Mouse (Mus musculus) heart, postnatal 0 days (tissue): ENCODE data around the gene Pde1a. TPM values are rescaled to one million over a fixed set of nuclear protein-coding genes. Genes with fewer than 3 reads are reported as not detected.

ENCODE experiments used
- ATAC-seq: fragments of 200-750 bp; cut with Nextera tagmentation; 2 replicates; pipeline ENCODE4 v1.8.0; 2017; ENCODE audit warnings: low read depth, moderate number of reproducible peaks, moderate library complexity; ENCODE audit not compliant: insufficient read depth
- DNase-seq: peaks from one replicate; pipeline ENCODE4 v3.0.0-alpha.2; 2016; ENCODE audit warnings: low spot score
- H3K27ac ChIP-seq: fragments of 300-500 bp; sonication (generic); 2 replicates; pipeline ENCODE4 v1.5.1; 2014; ENCODE audit warnings: low read depth, mild to moderate bottlenecking
- H3K27me3 ChIP-seq: fragments of 300-500 bp; sonication (generic); 2 replicates; pipeline ENCODE4 v1.6.1; 2014; ENCODE audit warnings: low read length, mixed read lengths; ENCODE audit not compliant: control insufficient read depth, insufficient read depth
- H3K36me3 ChIP-seq: fragments of 300-500 bp; sonication (generic); replicated peaks from 2 replicates; pipeline ENCODE4 v1.6.1; 2014; ENCODE audit warnings: low read length, mixed read lengths; ENCODE audit not compliant: control insufficient read depth, insufficient read depth
- H3K4me1 ChIP-seq: fragments of 300-500 bp; sonication (generic); 2 replicates; pipeline ENCODE4 v1.6.1; 2014; ENCODE audit warnings: antibody characterized with exemption; ENCODE audit not compliant: control insufficient read depth, insufficient read depth
- H3K4me2 ChIP-seq: fragments of 300-500 bp; sonication (generic); 2 replicates; pipeline ENCODE4 v1.6.1; 2014; ENCODE audit warnings: low read depth, mild to moderate bottlenecking, low read length, moderate library complexity
- H3K4me3 ChIP-seq: fragments of 300-500 bp; sonication (generic); 2 replicates; pipeline ENCODE4 v1.5.1; 2014; ENCODE audit warnings: low read depth, low read length
- H3K9ac ChIP-seq: fragments of 300-500 bp; sonication (generic); replicated peaks from 2 replicates; pipeline ENCODE4 v1.6.1; 2014; ENCODE audit warnings: low read depth, low read length, mixed read lengths
- H3K9me3 ChIP-seq: fragments of 300-500 bp; sonication (generic); replicated peaks from 2 replicates; pipeline ENCODE4 v1.6.1; 2016; ENCODE audit warnings: low read length; ENCODE audit not compliant: control insufficient read depth
- CTCF ChIP-seq: IDR thresholded peaks from 2 replicates; pipeline ENCODE4 v1.5.1; 2016; ENCODE audit warnings: antibody characterized with exemption, control low read depth, low read depth
- EP300 ChIP-seq: IDR thresholded peaks from 2 replicates; pipeline ENCODE4 v1.6.1; 2016; ENCODE audit warnings: antibody characterized with exemption, low read depth
- WGBS: fragments of 180-500 bp; shearing (Covaris S2); extraction: QIAGEN DNeasy Blood & Tissue Kit; methylation state at CpG from one replicate; pipeline ENCODE4 v1.1.7; 2014; 5-methylcytosine and 5-hydroxymethylcytosine counted together
- polyA plus RNA-seq: library from polyadenylated mRNA; unstranded; fragments of >200 nt; fragmentation: Nextera tagmentation; extraction: Ambion mirVana; gene quantifications from 2 replicates; pipeline ENCODE4 v1.2.1, GENCODE M21; 2015
- total RNA-seq: library from RNA; depleted of rRNA; stranded (reverse); fragments of >200 nt; gene quantifications from 2 replicates; pipeline ENCODE4 v1.2.3, GENCODE M21; 2014; ENCODE audit warnings: low replicate concordance

The Pde1a gene
- total and polyA plus RNA-seq, 2 experiments from 2014 or later: 7.6 to 12.9 TPM

DNA sequence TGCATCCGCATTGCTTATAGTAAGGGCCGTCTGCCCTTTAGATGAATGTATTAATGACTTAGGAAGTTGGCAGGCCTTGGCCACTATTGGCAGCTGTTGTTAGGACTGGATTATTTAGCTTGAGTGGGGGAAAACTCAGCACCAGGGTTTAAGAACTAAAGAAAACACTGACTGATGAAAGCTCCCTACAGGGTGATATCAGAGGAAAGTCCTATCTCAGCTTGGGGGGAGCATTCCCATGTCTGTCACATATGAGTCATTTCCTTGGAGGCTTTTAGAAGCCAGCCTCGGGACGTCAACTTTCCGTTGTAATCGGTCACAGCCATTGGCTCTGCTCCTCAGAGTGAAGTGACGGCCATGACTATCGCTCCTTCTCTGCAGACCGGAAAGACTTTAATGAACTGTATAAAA, 146.0 kb downstream of the Pde1a start:
- WGBS: 15% methylated on average over 9 of the region's 9 CpGs
- TF ChIP-seq EP300 (no peak), CTCF (no peak)
- Histone ChIP-seq H3K27ac (no peak overlapping the region), H3K9ac (no peak overlapping the region), H3K9me3 (no peaks in the 10 kb centered on the region), H3K36me3 (no peaks in the 10 kb centered on the region), H3K4me1 (no peaks in the 10 kb centered on the region), H3K4me3 (no peak overlapping the region), H3K27me3 (no peaks in the 10 kb centered on the region), H3K4me2 (peak overlapping the region; percentile 2; the same call in 1 of the 2 replicates)
- ATAC-seq (peak; percentile 83), DNase-seq (peak; percentile 75)

DNA sequence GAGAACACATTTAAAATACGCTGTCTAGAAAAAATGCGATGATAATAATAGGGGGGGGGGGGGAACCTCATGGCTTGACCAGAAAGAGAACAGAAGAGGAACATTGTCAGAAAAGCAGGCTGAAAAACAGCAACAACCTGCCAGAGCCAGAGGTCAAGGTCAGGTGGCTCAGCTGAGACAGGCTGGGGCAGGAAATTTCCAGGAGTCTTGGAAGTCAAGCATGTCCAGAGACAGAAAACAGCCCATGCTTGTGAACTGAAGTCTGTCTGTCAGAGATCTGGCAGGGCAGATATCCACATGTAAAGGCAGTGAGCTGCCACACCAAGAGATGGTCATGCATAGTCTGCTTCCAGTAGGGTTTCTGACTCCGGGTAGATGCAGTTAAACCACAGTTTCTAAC, 147.5 kb downstream of the Pde1a start:
- 89% methylated on average over 3 of the region's 3 CpGs for WGBS
- no peak overlapping the region for H3K27ac ChIP-seq

DNA sequence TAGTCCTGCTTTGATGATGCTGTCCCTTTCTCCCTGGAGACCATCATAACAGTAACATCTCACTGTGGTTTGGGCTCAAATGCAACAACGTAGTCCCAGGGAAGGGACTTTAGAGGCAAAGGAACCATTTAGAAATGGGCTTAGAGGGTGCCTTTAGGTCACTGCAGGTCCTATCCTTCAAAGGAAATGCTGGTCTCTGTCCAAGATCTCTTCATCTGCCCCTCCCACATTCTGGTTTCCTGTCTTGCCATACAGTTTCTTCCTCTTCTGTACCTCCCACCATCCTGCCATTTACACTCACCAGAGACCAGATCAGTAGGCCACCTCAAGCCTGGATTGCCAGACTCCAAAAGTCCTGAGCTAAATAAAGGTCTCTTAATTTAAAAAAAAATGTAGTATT, 150.3 kb downstream of the Pde1a start:
- no peak for DNase-seq
- Histone ChIP-seq H3K4me3 (no peak overlapping the region), H3K4me2 (no peak overlapping the region), H3K27me3 (no peaks in the 10 kb centered on the region), H3K27ac (no peak overlapping the region), H3K36me3 (no peaks in the 10 kb centered on the region), H3K9ac (no peak overlapping the region), H3K4me1 (0 out of 2 replicates have a peak, but pooled peaks cover 4% of the 10 kb centered on the region), H3K9me3 (no peaks in the 10 kb centered on the region)
- WGBS: 70% methylated on average over 1 of the region's 1 CpGs
- no peak for ATAC-seq
- TF ChIP-seq EP300: no peak
- no peak for TF ChIP-seq CTCF

More for the DNA sequence above, 147.5 kb downstream of the Pde1a start:
- Histone ChIP-seq H3K36me3 (no peaks in the 10 kb centered on the region), H3K9me3 (no peaks in the 10 kb centered on the region), H3K4me3 (no peak overlapping the region), H3K4me1 (0 out of 2 replicates have a peak, but pooled peaks cover 4% of the 10 kb centered on the region), H3K9ac (no peak overlapping the region), H3K4me2 (no peak overlapping the region), H3K27me3 (no peaks in the 10 kb centered on the region)
- no peak for DNase-seq
- no peak for ATAC-seq
- TF ChIP-seq CTCF: no peak
- TF ChIP-seq EP300: no peak

DNA sequence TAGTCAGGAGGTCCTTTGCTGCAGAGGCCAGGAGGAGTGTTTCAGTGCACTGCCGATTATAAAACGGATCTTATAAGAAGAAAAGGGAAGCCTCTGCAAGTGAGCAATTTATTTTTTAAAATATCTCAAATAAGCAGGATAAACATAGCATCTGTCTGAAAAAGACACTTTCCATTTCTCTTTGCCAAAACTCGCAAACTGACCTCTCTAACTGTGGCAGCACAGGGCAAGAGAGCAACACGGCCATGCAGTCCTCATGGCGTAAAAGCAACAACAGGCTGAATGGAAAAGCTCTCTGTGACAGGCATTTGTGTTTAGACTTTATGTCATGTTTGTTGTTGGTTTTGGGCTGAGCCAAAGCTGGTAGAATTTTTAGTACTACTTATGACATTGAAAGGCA, 152.0 kb downstream of the Pde1a start:
- no peak for DNase-seq
- Histone ChIP-seq H3K4me1 (0 out of 2 replicates have a peak, but pooled peaks cover 4% of the 10 kb centered on the region), H3K36me3 (no peaks in the 10 kb centered on the region), H3K4me3 (no peak overlapping the region), H3K4me2 (no peak overlapping the region), H3K9me3 (no peaks in the 10 kb centered on the region), H3K27me3 (no peaks in the 10 kb centered on the region), H3K9ac (no peak overlapping the region), H3K27ac (no peak overlapping the region)
- 38% methylated on average over 5 of the region's 5 CpGs for WGBS
- TF ChIP-seq CTCF: no peak
- ATAC-seq: no peak

DNA sequence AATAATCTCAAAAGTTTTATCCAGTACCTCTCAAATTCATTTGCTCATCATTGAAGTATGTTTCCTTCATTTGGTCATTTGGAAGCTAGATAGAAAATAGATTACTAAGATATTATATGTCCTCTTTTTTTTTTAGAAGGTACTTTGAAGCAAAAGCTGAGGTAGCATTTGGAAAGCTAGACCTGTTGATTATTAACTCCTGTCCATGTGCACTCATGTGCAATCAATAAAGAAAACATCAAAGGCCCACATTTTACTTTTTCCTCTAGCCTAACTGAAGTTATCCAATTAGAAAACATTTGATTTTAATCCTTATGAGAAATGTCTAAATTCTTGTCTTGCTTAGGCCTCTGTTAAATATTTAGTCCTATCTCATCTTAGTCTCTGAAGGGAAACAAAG, 153.3 kb downstream of the Pde1a start:
- Histone ChIP-seq H3K4me2 (no peak overlapping the region), H3K9me3 (no peaks in the 10 kb centered on the region), H3K27me3 (no peaks in the 10 kb centered on the region), H3K4me3 (no peak overlapping the region), H3K36me3 (no peaks in the 10 kb centered on the region), H3K9ac (no peak overlapping the region), H3K4me1 (0 out of 2 replicates have a peak, but pooled peaks cover 4% of the 10 kb centered on the region), H3K27ac (no peak overlapping the region)
- TF ChIP-seq CTCF (no peak), EP300 (no peak)
- no peak for ATAC-seq
- no peak for DNase-seq

DNA sequence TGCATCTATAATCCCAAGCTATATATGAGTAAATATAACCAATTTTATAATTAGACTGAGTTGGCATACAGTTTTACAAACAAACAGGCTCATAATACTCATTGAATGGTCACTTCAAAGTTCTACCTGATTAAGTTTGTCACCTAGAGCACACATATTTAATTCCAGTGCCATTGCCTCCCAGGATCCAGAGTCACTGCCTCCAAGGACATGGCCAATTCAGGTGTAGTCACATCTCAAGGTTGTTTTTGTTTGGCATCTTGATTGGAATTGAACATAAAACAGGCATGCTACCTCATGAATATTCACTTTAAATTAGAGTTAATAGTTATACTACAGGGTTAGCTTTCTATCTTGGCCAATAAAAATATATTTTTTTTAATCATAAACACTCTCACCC, 157.0 kb downstream of the Pde1a start:
- ATAC-seq: no peak
- no peak for DNase-seq
- TF ChIP-seq CTCF (no peak), EP300 (no peak)
- Histone ChIP-seq H3K9me3 (no peaks in the 10 kb centered on the region), H3K4me3 (no peak overlapping the region), H3K27ac (no peak overlapping the region), H3K4me2 (no peak overlapping the region), H3K9ac (no peak overlapping the region), H3K4me1 (no peaks in the 10 kb centered on the region), H3K36me3 (no peaks in the 10 kb centered on the region), H3K27me3 (no peaks in the 10 kb centered on the region)
